Mouse (Mus musculus): ENCODE measurements around the gene Atp5k. TPM values are rescaled to one million over a fixed set of nuclear protein-coding genes. Genes with fewer than 3 reads are reported as not detected.

Gene Atp5k
- total and polyA plus RNA-seq, 2 experiments from 2014 or later = 90.9 to 539 TPM

DNA sequence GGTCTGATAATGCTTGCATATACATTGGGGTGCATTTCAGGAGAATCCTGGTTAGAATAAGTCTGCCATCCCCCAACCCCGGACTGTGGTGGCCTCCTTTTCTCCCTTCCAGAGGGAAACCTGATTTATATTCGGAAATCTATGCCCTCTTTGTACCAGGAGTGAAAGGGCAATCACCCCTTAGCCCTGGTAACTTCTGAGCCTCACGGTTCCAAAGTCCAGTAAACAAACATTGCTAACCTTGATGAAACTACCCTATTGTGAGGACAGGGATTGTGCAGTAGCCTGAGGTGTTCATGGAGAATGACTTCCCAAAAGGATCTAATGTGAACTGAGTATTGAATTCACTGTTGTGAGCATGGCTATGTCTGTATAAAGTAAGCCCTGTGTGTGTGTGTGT is 19.8 kb upstream of the Atp5k start:
- no peak overlapping the region for H3K4me3 ChIP-seq (ENCODE audit: low read depth, low read length)
- no peaks in the 10 kb centered on the region for H3K36me3 ChIP-seq (ENCODE audit: insufficient read depth, low read length)
- 37% methylated on average over 3 of the region's 3 CpGs for WGBS

GRCm38 (mm10) chr5:108452422-108452821 is 18.2 kb upstream of the Atp5k start:
- 85% methylated on average over 1 of the region's 1 CpGs for WGBS
- Histone ChIP-seq H3K4me3 (ENCODE audit: low read depth, low read length) (no peak overlapping the region), H3K36me3 (ENCODE audit: insufficient read depth, low read length) (no peaks in the 10 kb centered on the region), H3K27ac (ENCODE audit: low read depth, low read length) (no peak overlapping the region), H3K4me1 (ENCODE audit: insufficient read depth, low read length) (no peaks in the 10 kb centered on the region), H3K9ac (replicated peaks; ENCODE audit: low read length, poor library complexity, severe bottlenecking) (no peak overlapping the region), H3K4me2 (ENCODE audit: low read depth, low read length, poor library complexity, severe bottlenecking) (no peak overlapping the region), H3K9me3 (ENCODE audit: low read length) (no peaks in the 10 kb centered on the region), H3K27me3 (ENCODE audit: insufficient read depth, low read length) (0 out of 2 replicates have a peak, but pooled peaks cover 4% of the 10 kb centered on the region)
- no peak for TF ChIP-seq CTCF (IDR thresholded peaks at IDR 0.05)
- ATAC-seq (ENCODE audit: low FRiP score) (no peak), DNase-seq (ENCODE audit: low spot score) (no peak)

More for the DNA sequence above, 19.8 kb upstream of the Atp5k start:
- Histone ChIP-seq H3K9me3 (ENCODE audit: low read length) (no peaks in the 10 kb centered on the region), H3K27ac (ENCODE audit: low read depth, low read length) (no peak overlapping the region), H3K27me3 (ENCODE audit: insufficient read depth, low read length) (no peaks in the 10 kb centered on the region; the same call in 1 of the 2 replicates), H3K4me2 (ENCODE audit: low read depth, low read length, poor library complexity, severe bottlenecking) (no peak overlapping the region), H3K9ac (replicated peaks; ENCODE audit: low read length, poor library complexity, severe bottlenecking) (no peak overlapping the region), H3K4me1 (ENCODE audit: insufficient read depth, low read length) (no peaks in the 10 kb centered on the region)
- DNase-seq (ENCODE audit: low spot score) (no peak), ATAC-seq (ENCODE audit: low FRiP score) (no peak)
- TF ChIP-seq CTCF (IDR thresholded peaks at IDR 0.05) = no peak

DNA sequence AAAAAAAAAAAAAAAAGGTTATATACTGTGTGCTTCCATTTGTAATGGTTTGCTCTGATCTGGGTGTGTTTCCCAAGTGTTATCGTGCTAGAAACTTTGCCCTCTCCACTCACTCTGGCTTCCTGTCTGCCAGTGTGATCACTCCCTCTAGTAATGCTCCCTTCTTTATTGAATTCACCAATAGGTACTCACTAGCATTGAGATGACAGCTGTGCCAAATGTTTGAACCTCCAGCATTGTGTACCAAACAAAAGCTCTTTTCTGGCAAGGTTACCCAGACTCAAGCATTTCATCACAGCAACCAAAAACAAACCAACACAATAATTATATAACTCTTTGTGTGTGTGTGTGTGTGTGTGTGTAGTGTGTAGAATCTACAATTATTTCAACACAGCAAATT is 17.4 kb upstream of the Atp5k start:
- no peaks in the 10 kb centered on the region for H3K4me1 ChIP-seq (ENCODE audit: insufficient read depth, low read length)
- TF ChIP-seq CTCF (IDR thresholded peaks at IDR 0.05) = no peak
- no peak for ATAC-seq (ENCODE audit: low FRiP score)
- no peaks in the 10 kb centered on the region for H3K9me3 ChIP-seq (ENCODE audit: low read length)
- no peak overlapping the region for H3K4me3 ChIP-seq (ENCODE audit: low read depth, low read length)
- no peak overlapping the region for H3K4me2 ChIP-seq (ENCODE audit: low read depth, low read length, poor library complexity, severe bottlenecking)
- H3K9ac ChIP-seq (replicated peaks; ENCODE audit: low read length, poor library complexity, severe bottlenecking) = no peak overlapping the region
- no peak overlapping the region for H3K27ac ChIP-seq (ENCODE audit: low read depth, low read length)
- H3K36me3 ChIP-seq (ENCODE audit: insufficient read depth, low read length) = no peaks in the 10 kb centered on the region
- H3K27me3 ChIP-seq (ENCODE audit: insufficient read depth, low read length) = 0 out of 2 replicates have a peak, but pooled peaks cover 4% of the 10 kb centered on the region
- DNase-seq (ENCODE audit: low spot score) = no peak
- WGBS = 88% methylated on average over 1 of the region's 1 CpGs

DNA sequence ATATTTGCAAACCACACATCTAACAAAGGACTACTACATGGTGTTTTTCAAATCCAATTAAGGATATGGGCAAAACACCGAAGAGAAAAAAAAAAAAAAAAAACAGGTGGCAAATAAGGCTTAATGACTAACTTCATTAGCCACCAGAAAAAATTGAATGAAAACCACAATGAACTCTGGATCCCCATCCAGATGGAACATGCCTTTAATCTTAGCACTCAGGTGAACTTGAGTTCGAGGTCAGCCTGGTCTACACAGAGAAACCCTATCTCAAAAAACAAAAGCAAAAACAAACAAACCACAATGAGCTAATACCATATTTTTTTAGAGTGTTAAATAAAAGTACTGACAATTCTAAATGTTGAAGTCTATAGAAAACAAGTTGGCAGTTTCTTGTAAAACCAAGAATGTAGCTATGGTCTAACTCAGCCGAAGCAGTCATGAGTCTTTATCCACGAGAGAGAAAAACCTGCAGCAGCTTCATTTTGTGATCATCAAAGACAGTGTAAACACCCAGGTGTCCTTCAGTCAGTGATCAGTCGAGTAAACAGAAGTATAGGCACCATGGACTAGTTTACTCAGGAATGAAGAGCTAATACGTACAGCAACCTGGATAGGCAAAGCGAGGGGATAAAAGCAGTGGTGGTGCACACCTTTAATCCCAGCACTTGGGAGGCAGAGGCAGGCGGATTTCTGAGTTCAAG is 16.7 kb upstream of the Atp5k start:
- H3K4me1 ChIP-seq (ENCODE audit: insufficient read depth, low read length) = no peaks in the 10 kb centered on the region
- H3K4me2 ChIP-seq (ENCODE audit: low read depth, low read length, poor library complexity, severe bottlenecking) = no peak overlapping the region
- no peak overlapping the region for H3K4me3 ChIP-seq (ENCODE audit: low read depth, low read length)
- TF ChIP-seq CTCF (IDR thresholded peaks at IDR 0.05) = no peak
- no peak for ATAC-seq (ENCODE audit: low FRiP score)
- WGBS = 79% methylated on average over 8 of the region's 8 CpGs
- H3K9me3 ChIP-seq (ENCODE audit: low read length) = no peaks in the 10 kb centered on the region
- no peaks in the 10 kb centered on the region for H3K36me3 ChIP-seq (ENCODE audit: insufficient read depth, low read length)
- no peak for DNase-seq (ENCODE audit: low spot score)
- H3K27me3 ChIP-seq (ENCODE audit: insufficient read depth, low read length) = 0 out of 2 replicates have a peak, but pooled peaks cover 4% of the 10 kb centered on the region
- no peak overlapping the region for H3K27ac ChIP-seq (ENCODE audit: low read depth, low read length)
- H3K9ac ChIP-seq (replicated peaks; ENCODE audit: low read length, poor library complexity, severe bottlenecking) = no peak overlapping the region

DNA sequence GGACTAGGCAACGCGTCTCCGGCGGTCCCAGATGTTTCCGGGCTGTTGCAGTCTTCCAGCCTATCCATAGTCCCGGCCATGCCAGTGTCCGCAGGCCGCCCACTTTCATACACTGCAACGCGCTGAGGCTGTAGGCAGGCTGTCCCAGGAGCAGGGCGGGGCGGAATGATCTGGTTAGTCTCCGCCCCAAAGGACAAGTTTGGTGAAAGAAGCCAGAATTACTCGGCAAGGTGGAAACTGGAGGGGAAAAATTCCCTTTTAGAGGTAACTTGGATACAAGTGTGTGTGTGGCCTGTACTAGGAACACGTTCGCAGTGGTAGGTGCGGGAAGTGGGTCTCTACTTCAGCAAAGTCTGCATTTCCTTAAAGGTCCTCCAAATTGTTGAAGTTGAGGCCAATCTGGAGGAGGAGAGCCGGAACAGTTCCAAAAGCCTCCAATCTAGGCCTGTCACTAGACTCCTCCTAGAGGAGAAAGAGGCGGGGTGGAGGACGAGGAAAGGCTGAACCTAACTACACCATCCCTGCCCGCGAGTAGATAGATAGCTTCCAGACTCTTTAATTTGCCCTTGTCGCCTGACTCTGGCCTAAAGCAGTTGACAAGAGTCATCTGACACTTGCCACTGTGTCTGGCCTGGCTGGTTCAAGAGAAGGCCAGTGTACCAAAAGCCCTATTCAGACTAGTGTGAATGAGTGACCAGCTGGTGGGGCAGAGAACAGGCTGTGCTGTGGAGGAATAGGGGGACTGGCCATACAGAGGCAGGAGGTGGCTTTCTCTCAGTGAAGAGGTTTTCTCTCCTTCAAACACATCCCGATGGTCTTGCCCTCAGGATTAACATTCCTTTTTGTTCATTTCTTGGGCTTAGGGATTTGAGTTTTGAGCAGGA is 14.8 kb upstream of the Atp5k start, which contains the start of gene Mfsd7a:
Gene Mfsd7a, minus strand, starts transcription at position 107 of the 884 bp plus-strand sequence.
- WGBS = 17% methylated on average over 24 of the region's 24 CpGs
- H3K4me2 ChIP-seq (ENCODE audit: low read depth, low read length, poor library complexity, severe bottlenecking) = peak within 1 kb of the TSS; percentile 40
- H3K9ac ChIP-seq (replicated peaks; ENCODE audit: low read length, poor library complexity, severe bottlenecking) = no peak within 1 kb of the TSS
- DNase-seq (ENCODE audit: low spot score) (peak; percentile 17), ATAC-seq (ENCODE audit: low FRiP score) (0 out of 2 replicates have a peak, but pooled peaks have one; percentile 52)
- H3K9me3 ChIP-seq (ENCODE audit: low read length) = no peaks in the 10 kb centered on the region
- 0 out of 2 replicates have a peak, but pooled peaks cover 4% of the 10 kb centered on the region for H3K27me3 ChIP-seq (ENCODE audit: insufficient read depth, low read length)
- no peak within 1 kb of the TSS for H3K27ac ChIP-seq (ENCODE audit: low read depth, low read length)
- H3K4me3 ChIP-seq (ENCODE audit: low read depth, low read length) = peak within 1 kb of the TSS; percentile 0; the same call in 1 of the 2 replicates
- no peaks in the 10 kb centered on the region for H3K36me3 ChIP-seq (ENCODE audit: insufficient read depth, low read length)
- H3K4me1 ChIP-seq (ENCODE audit: insufficient read depth, low read length) = no peaks in the 10 kb centered on the region
- TF ChIP-seq CTCF (IDR thresholded peaks at IDR 0.05) = no peak

Data from midbrain, postnatal 0 days (tissue).